Mouse (Mus musculus): ENCODE measurements around the gene Dnaaf3. TPM values are rescaled to one million over a fixed set of nuclear protein-coding genes. Genes with fewer than 3 reads are reported as not detected.

Gene Dnaaf3
- total RNA-seq, 2 experiments from 2014 or later = not detected

DNA sequence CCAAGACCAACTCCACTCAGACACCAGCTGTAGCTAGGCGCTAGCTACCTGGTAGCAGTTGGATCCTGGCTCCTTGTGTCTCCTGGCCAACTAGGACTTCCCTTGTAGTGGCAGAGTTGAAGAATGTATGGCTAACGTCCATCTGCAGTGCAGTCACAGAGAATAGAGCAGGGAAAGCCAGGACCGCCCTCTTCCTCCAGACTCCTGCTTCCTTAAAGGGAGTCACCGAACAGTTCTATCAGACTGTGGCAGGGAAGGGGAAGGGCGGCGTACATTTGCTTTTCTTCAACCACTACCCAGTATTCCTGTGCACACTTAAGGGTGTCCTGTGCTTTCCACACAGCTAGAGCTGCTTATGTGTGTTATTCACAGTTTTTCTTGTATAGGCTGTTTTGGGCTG lies 40.9 kb downstream of the Dnaaf3 start:
- TF ChIP-seq CTCF (IDR thresholded peaks at IDR 0.05) = no peak
- Histone ChIP-seq H3K27ac (peak overlapping the region; percentile 73), H3K4me3 (peak overlapping the region; percentile 36)
- intact Hi-C loops (cut with DNase I) = loop anchor here (5.0 to 10.0 kb wide), 2 partner anchors 344 to 1197 kb away; no protein-coding TSS in a partner anchor
- peak; percentile 57 for DNase-seq

DNA sequence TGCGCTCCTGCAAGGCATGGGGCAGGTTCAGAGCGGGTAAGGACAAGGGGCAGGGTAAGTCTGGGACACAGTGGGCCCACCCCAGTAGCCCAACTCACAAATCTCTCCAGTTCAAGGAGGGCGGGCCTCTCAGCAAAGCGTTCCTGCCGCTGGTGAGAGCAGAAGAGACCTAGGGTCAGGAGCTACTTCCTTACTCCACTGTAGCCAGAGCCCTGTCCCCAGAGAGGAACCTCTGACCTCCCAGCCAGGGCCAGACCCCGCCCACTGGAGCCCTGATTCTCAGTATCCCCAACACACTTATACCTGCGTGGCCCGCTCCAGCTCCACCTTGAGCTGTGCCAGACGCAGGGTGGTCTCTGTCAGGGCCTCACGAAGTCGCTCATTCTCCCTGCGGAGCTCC lies 50.0 kb downstream of the Dnaaf3 start:
- intact Hi-C loops (cut with DNase I) = no loop called here
- no peak overlapping the region for H3K4me3 ChIP-seq
- H3K27ac ChIP-seq = peak overlapping the region; percentile 28; the same call in 1 of the 2 replicates
- DNase-seq = peak; percentile 38
- TF ChIP-seq CTCF (IDR thresholded peaks at IDR 0.05) = no peak

GRCm38 (mm10) chr7:4479674-4480073 lies 52.6 kb downstream of the Dnaaf3 start:
- 0 out of 2 replicates have a peak overlapping the region, but pooled peaks have one; percentile 12 for H3K27ac ChIP-seq
- peak; percentile 61 for TF ChIP-seq CTCF (IDR thresholded peaks at IDR 0.05)
- DNase-seq = no peak
- intact Hi-C loops (cut with DNase I) = no loop called here
- H3K4me3 ChIP-seq = no peak overlapping the region

DNA sequence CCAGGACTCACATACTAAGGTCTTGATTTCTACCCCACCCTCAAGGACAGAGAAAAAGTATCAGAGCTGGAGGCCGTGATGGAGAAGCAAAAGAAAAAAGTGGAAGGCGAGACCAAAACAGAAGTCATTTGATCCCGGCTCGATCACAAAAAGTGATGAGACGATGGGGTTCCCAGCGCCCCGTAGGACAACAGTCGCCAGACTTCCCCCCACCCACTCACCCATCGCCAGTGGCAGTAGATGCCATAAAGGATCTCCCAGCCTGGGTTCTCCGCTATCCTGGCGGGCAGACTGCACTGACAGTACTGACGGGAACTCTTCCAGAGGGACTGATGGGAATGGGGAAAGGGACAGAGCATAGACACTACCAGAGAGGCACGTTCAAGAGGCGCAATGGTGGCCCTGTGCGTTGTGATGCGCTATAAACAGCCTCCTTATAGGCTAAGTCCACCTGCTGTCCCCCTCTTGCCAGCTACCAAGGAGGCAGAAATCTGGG lies 53.4 kb downstream of the Dnaaf3 start:
- intact Hi-C loops (cut with DNase I) = no loop called here
- H3K27ac ChIP-seq = peak overlapping the region; percentile 82
- DNase-seq = no peak

GRCm38 (mm10) chr7:4478021-4478795 lies 54.0 kb downstream of the Dnaaf3 start:
- no peak for TF ChIP-seq CTCF (IDR thresholded peaks at IDR 0.05)
- intact Hi-C loops (cut with DNase I) = no loop called here
- DNase-seq = peak; percentile 77
- H3K4me3 ChIP-seq = peak overlapping the region; percentile 84
- H3K27ac ChIP-seq = peak overlapping the region; percentile 82

More for the DNA sequence above, 53.4 kb downstream of the Dnaaf3 start:
- H3K4me3 ChIP-seq = peak overlapping the region; percentile 84
- no peak for TF ChIP-seq CTCF (IDR thresholded peaks at IDR 0.05)

- intact Hi-C loops (cut with DNase I) = no loop called here
- Histone ChIP-seq H3K27ac (no peak overlapping the region), H3K4me3 (no peak overlapping the region)
- no peak for DNase-seq
- no peak for TF ChIP-seq CTCF (IDR thresholded peaks at IDR 0.05)
These were observed 58.3 kb downstream of the Dnaaf3 start for GRCm38 (mm10) chr7:4473940-4474339.

Small RNAs within 50 kb of the gene (microRNA-seq; reads per million reads assigned to microRNA genes)
- not detected for gene Gm23577

Other genes with a start within 250 kb of the Dnaaf3 start
- not detected for gene Ncr1, start 194.7 kb downstream of the Dnaaf3 start, total RNA-seq (2021)
- not detected for gene Gp6, start 134.7 kb downstream of the Dnaaf3 start, total RNA-seq (2021)
- gene Rdh13, start 86.8 kb downstream of the Dnaaf3 start, total RNA-seq (2021) = 10 to 100 TPM; 12.1 to 17.2 TPM
- 1 to 10 TPM; 1.5 to 3.7 TPM for gene Eps8l1, start 71.8 kb downstream of the Dnaaf3 start, total RNA-seq (2021)
- gene Ppp1r12c, start 30.8 kb downstream of the Dnaaf3 start, total RNA-seq (2021) = 10 to 100 TPM; 17.8 to 24.8 TPM
- 1,000 to 10,000 TPM in 1 of 2 experiments, 100 to 1,000 TPM in 1; 398 to 1,232 TPM for gene Tnnt1, start 16.1 kb downstream of the Dnaaf3 start, total RNA-seq (2021)
- under 1 TPM in 1 of 2 experiments, not detected in 1; 0.41 TPM for gene Tnni3, start 8.2 kb downstream of the Dnaaf3 start, total RNA-seq (2021)
- not detected for gene Syt5, start 15.1 kb upstream of the Dnaaf3 start, total RNA-seq (2021)
- not detected for gene Ptprh, start 71.6 kb upstream of the Dnaaf3 start, total RNA-seq (2021)
- 1 to 10 TPM; 2.6 to 3.3 TPM for gene Tmem86b, start 99.0 kb upstream of the Dnaaf3 start, total RNA-seq (2021)
- 10 to 100 TPM; 45.0 to 51.2 TPM for gene Ppp6r1, start 126.6 kb upstream of the Dnaaf3 start, total RNA-seq (2021)
- 10 to 100 TPM; 23.4 to 29.8 TPM for gene Hspbp1, start 152.6 kb upstream of the Dnaaf3 start, total RNA-seq (2021)
- under 1 TPM; 0.48 to 0.75 TPM for gene Brsk1, start 158.2 kb upstream of the Dnaaf3 start, total RNA-seq (2021)
- gene Tmem150b, start 192.8 kb upstream of the Dnaaf3 start, total RNA-seq (2021) = under 1 TPM in 1 of 2 experiments, not detected in 1; 0.22 TPM
- gene Kmt5c, start 207.7 kb upstream of the Dnaaf3 start, total RNA-seq (2021) = 10 to 100 TPM in 1 of 2 experiments, 1 to 10 TPM in 1; 8.0 to 11.5 TPM
- under 1 TPM; 0.51 to 0.78 TPM for gene Cox6b2, start 220.6 kb upstream of the Dnaaf3 start, total RNA-seq (2021)
- not detected for gene Fam71e2, start 238.8 kb upstream of the Dnaaf3 start, total RNA-seq (2021)

All from gastrocnemius, adult 2 months (tissue).